Mouse (Mus musculus) myocyte (in vitro differentiated cells): Measurements from ENCODE around the gene Prkcb. TPM values are rescaled to one million over a fixed set of nuclear protein-coding genes. Genes with fewer than 3 reads are reported as not detected.

ENCODE experiments used
- H3K27me3 ChIP-seq: one replicate; pipeline ENCODE4 v1.6.1; 2011; ENCODE audit not compliant: control insufficient read depth, insufficient read depth, insufficient read length
- H3K36me3 ChIP-seq: one replicate; pipeline ENCODE4 v1.6.1; 2011; ENCODE audit not compliant: control insufficient read depth, insufficient read depth
- H3K4me2 ChIP-seq: one replicate; pipeline ENCODE4 v1.6.1; 2011; ENCODE audit warnings: low read depth, control low read depth
- H3K4me3 ChIP-seq: one replicate; pipeline ENCODE4 v1.5.1; 2011; ENCODE audit warnings: mild to moderate bottlenecking, control low read depth, moderate library complexity
- H3K79me2 ChIP-seq: one replicate; pipeline ENCODE4 v1.6.1; 2011; ENCODE audit not compliant: control insufficient read depth, insufficient read depth
- H3ac ChIP-seq: one replicate; pipeline ENCODE4 v1.6.1; 2011; ENCODE audit not compliant: control insufficient read depth, insufficient read length
- CEBPB ChIP-seq: IDR thresholded peaks from 2 replicates; pipeline ENCODE4 v1.6.1; 2011; ENCODE audit warnings: mild to moderate bottlenecking, moderate library complexity; ENCODE audit not compliant: poor library complexity, insufficient read depth, severe bottlenecking
- E2F4 ChIP-seq: IDR thresholded peaks from one replicate; pipeline ENCODE4 v1.6.1; 2011; ENCODE audit warnings: mild to moderate bottlenecking, control low read depth, moderate library complexity; ENCODE audit not compliant: insufficient read depth
- MAX ChIP-seq: IDR thresholded peaks from one replicate; pipeline ENCODE4 v1.6.1; 2011; ENCODE audit warnings: low read depth, mild to moderate bottlenecking, control low read depth
- MYOD1 ChIP-seq, 3 experiments: IDR thresholded peaks; one replicate each; pipeline ENCODE4 v1.6.1; 2011; ENCODE audit warnings: control low read depth in 2 of 3, low read depth in 2 of 3, mild to moderate bottlenecking in 2 of 3, moderate library complexity in 1 of 3; ENCODE audit not compliant: insufficient read length in 2 of 3, control insufficient read depth in 1 of 3
- MYOG ChIP-seq, 3 experiments: IDR thresholded peaks; one replicate each; pipeline ENCODE4 v1.6.1; 2011; ENCODE audit warnings: control low read depth in 2 of 3, low read depth in 2 of 3, mild to moderate bottlenecking in 2 of 3; ENCODE audit not compliant: insufficient read length in 2 of 3, control insufficient read depth in 1 of 3, insufficient read depth in 1 of 3
- POLR2A ChIP-seq: IDR thresholded peaks from one replicate; pipeline ENCODE4 v1.6.1; 2011; ENCODE audit warnings: low read depth, mild to moderate bottlenecking, control low read depth, moderate library complexity; ENCODE audit not compliant: insufficient read length
- POLR2AphosphoS2 ChIP-seq: IDR thresholded peaks from one replicate; pipeline ENCODE4 v1.6.1; 2011; ENCODE audit warnings: low read depth, control low read depth; ENCODE audit not compliant: insufficient read length
- REST ChIP-seq: IDR thresholded peaks from one replicate; pipeline ENCODE4 v1.6.1; 2011; ENCODE audit warnings: mild to moderate bottlenecking, control low read depth, moderate library complexity; ENCODE audit not compliant: insufficient read depth, insufficient read length
- SRF ChIP-seq: IDR thresholded peaks from one replicate; pipeline ENCODE4 v1.6.1; 2011; ENCODE audit warnings: low read depth; ENCODE audit not compliant: control insufficient read depth, insufficient read length
- TCF12 ChIP-seq: IDR thresholded peaks from one replicate; pipeline ENCODE4 v1.6.1; 2011; ENCODE audit warnings: mild to moderate bottlenecking, control low read depth; ENCODE audit not compliant: poor library complexity, insufficient read depth, severe bottlenecking
- TCF3 ChIP-seq: IDR thresholded peaks from one replicate; pipeline ENCODE4 v1.6.1; 2011; ENCODE audit warnings: low read depth, control low read depth; ENCODE audit not compliant: insufficient read length
- USF1 ChIP-seq: IDR thresholded peaks from one replicate; pipeline ENCODE4 v1.6.1; 2011; ENCODE audit warnings: low read depth, mild to moderate bottlenecking, control low read depth, moderate library complexity
- polyA plus RNA-seq: library from polyadenylated mRNA; unstranded; fragments of >200 nt; fragmentation: generic; extraction: Trizol; gene quantifications from one replicate; pipeline ENCODE4 v1.2.1, GENCODE M21; 2012; ENCODE audit warnings: missing spikeins

The Prkcb gene
- polyA plus RNA-seq, 1 experiment = 2.2 TPM

DNA sequence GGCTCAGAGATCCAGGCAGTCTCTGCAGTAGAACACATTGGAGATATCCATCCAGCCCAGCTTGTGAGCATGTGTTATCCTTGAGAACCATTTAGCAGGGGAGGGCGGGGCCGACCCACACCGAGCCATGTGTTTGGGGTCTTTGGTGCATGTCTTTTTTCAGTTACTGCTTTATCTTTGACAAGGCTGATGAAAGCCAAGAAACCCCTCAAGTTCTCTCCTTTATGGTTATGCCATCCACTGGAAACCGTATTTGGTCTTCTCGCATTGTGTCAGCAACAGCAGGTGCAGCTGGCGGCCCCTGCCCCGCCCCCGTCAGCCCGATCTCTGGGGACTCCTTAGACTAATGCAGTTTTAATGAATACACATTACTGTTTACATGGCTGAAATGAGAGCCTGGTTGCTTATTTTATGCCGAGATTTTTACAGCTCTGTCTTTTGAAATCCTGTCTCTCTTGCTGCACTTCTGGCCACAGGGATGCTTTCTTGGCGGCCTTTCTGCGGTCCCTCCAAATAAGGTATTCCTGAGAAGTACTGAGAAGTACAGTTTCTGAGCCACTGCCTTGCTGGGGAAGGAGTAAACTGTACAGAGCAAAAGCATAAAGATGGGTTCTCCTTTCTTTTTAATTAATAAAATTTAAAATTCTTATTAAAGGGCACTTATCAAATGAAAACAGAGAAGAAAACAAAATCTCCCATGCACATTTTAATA is 64.2 kb downstream of the Prkcb start:
- no peak for TF ChIP-seq POLR2A
- TF ChIP-seq E2F4 = no peak
- no peak for TF ChIP-seq SRF
- TF ChIP-seq TCF12 = no peak
- peak in 1 of 3 experiments; percentile 13 for TF ChIP-seq MYOD1 (IDR thresholded peaks at IDR 0.05; ENCODE audit: control insufficient read depth in 1 of 3, insufficient read length in 2 of 3, low read depth in 2 of 3)
- no peak for TF ChIP-seq USF1
- Histone ChIP-seq H3ac (no peak overlapping the region), H3K27me3 (no peaks in the 10 kb centered on the region), H3K4me2 (no peak overlapping the region), H3K4me3 (no peak overlapping the region), H3K36me3 (no peaks in the 10 kb centered on the region), H3K79me2 (no peaks in the 10 kb centered on the region)

DNA sequence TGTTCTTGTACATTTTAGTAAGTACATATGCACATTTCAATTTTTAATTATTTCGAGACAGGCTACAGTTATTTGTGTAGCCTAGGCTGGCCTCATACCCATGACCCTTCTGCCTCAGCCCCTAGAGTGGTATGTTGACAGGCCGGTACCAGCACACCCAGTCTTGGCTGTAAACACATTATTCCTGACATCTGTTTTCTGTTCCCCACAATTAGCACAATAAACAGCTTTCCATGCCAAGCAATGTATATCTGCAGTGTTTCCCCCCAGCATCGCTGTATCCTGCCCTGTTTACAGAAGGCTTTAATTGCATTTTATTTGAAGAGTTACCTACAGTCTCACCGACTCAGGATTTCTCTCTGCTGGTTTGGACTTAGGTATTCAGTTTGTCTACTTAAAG is 64.8 kb downstream of the Prkcb start:
- Histone ChIP-seq H3K79me2 (no peaks in the 10 kb centered on the region), H3K36me3 (no peaks in the 10 kb centered on the region), H3ac (no peak overlapping the region), H3K4me2 (no peak overlapping the region), H3K4me3 (no peak overlapping the region), H3K27me3 (no peaks in the 10 kb centered on the region)
- TF ChIP-seq TCF3 (no peak), REST (no peak), CEBPB (no peak), USF1 (no peak), MAX (no peak), POLR2A (no peak), MYOD1 (IDR thresholded peaks at IDR 0.05; ENCODE audit: control insufficient read depth in 1 of 3, insufficient read length in 2 of 3, low read depth in 2 of 3) (no peak)

GRCm38 (mm10) chr7:122356941-122357340 is 68.4 kb downstream of the Prkcb start:
- H3ac ChIP-seq = no peak overlapping the region
- H3K4me3 ChIP-seq = no peak overlapping the region
- no peak overlapping the region for H3K4me2 ChIP-seq
- TF ChIP-seq MAX (no peak), USF1 (no peak), SRF (no peak), MYOG (IDR thresholded peaks at IDR 0.05; ENCODE audit: control insufficient read depth in 1 of 3, insufficient read depth in 1 of 3, insufficient read length in 2 of 3, low read depth in 2 of 3) (no peak), TCF3 (no peak), MYOD1 (IDR thresholded peaks at IDR 0.05; ENCODE audit: control insufficient read depth in 1 of 3, insufficient read length in 2 of 3, low read depth in 2 of 3) (no peak), TCF12 (no peak), POLR2AphosphoS2 (no peak), POLR2A (no peak), E2F4 (no peak), REST (no peak), CEBPB (no peak)
- no peaks in the 10 kb centered on the region for H3K27me3 ChIP-seq
- no peaks in the 10 kb centered on the region for H3K79me2 ChIP-seq
- no peaks in the 10 kb centered on the region for H3K36me3 ChIP-seq

DNA sequence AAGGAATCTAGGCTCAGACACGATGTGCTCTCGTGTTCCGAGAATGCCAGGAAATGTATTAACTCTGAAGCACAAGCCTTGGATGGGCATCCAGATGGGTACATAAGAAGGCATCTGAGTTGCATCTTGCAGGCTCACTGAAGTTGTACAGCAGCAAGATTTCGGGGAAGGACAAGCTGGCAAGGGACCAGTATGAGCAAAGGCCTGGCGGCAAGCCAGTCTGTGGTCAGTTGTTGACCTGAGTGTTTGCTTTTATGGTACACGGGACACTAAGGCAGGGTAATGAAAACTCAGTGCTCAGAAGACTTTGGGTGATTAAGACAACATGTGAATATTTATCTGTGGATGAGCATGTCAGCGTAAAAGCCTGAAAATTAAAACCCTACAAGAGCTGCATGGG is 69.3 kb downstream of the Prkcb start:
- no peaks in the 10 kb centered on the region for H3K79me2 ChIP-seq
- H3K4me3 ChIP-seq = no peak overlapping the region
- no peak overlapping the region for H3K4me2 ChIP-seq
- no peak overlapping the region for H3ac ChIP-seq
- H3K36me3 ChIP-seq = no peaks in the 10 kb centered on the region
- TF ChIP-seq USF1 (no peak), POLR2AphosphoS2 (no peak), MAX (no peak), TCF12 (no peak), SRF (no peak), MYOD1 (IDR thresholded peaks at IDR 0.05; ENCODE audit: control insufficient read depth in 1 of 3, insufficient read length in 2 of 3, low read depth in 2 of 3) (no peak), E2F4 (no peak), MYOG (IDR thresholded peaks at IDR 0.05; ENCODE audit: control insufficient read depth in 1 of 3, insufficient read depth in 1 of 3, insufficient read length in 2 of 3, low read depth in 2 of 3) (no peak), REST (no peak), TCF3 (no peak), POLR2A (no peak)
- no peaks in the 10 kb centered on the region for H3K27me3 ChIP-seq

DNA sequence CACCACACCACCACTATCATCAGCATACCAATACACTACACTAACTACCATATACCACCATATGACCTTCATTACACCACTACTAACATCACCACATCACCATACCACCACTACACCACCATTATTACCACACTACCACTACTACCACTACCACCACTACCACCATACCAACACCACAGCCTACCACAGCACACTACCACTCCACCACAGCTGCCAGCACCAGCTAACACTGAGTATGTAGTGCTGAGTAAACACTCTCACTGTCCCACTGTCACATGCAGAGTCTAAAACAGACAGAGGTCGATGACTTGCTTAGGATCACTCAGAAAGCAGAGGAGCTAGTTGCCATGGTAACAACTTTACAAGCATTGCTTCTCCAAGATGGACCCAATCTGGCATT is 78.1 kb downstream of the Prkcb start:
- H3K36me3 ChIP-seq = no peaks in the 10 kb centered on the region
- H3K27me3 ChIP-seq = no peaks in the 10 kb centered on the region
- no peak for TF ChIP-seq MAX
- no peak for TF ChIP-seq MYOG (IDR thresholded peaks at IDR 0.05; ENCODE audit: control insufficient read depth in 1 of 3, insufficient read depth in 1 of 3, insufficient read length in 2 of 3, low read depth in 2 of 3)
- TF ChIP-seq USF1 = no peak
- no peak for TF ChIP-seq TCF12
- TF ChIP-seq CEBPB = no peak
- no peak for TF ChIP-seq POLR2AphosphoS2
- no peak for TF ChIP-seq MYOD1 (IDR thresholded peaks at IDR 0.05; ENCODE audit: control insufficient read depth in 1 of 3, insufficient read length in 2 of 3, low read depth in 2 of 3)
- no peak for TF ChIP-seq POLR2A
- no peak overlapping the region for H3K4me2 ChIP-seq
- H3K4me3 ChIP-seq = no peak overlapping the region
- no peaks in the 10 kb centered on the region for H3K79me2 ChIP-seq
- no peak overlapping the region for H3ac ChIP-seq
